ENCODE assay signal across 32 mouse cellular contexts in genomic region chr7:100357856-100358255, GRCm38 (mm10).
"Had no signal": no experiment of that assay in that cellular context is flagged by ENCODE, and none has a peak within 500 bp of the region (broad histone marks: within the 10 kb centered on the region; RNA-seq: fewer than 3 reads in every experiment).

No protein-coding gene starts in this region.

- ATAC-seq: hindbrain, embryonic 16.5 days; hindbrain, postnatal 0 days; inflammation-experienced regulatory T-cells, adult 6 months; intestine, embryonic 15.5 days; intestine, embryonic 16.5 days; intestine, postnatal 0 days had no signal

- H3K4me1 ChIP-seq: hindbrain, embryonic 10.5 days; hindbrain, embryonic 12.5 days; hindbrain, embryonic 13.5 days; hindbrain, embryonic 15.5 days; intestine, embryonic 15.5 days had no signal

- H3K4me3 ChIP-seq: heart, embryonic 13.5 days; heart, embryonic 15.5 days; hindbrain, embryonic 10.5 days; hindbrain, embryonic 12.5 days; hindbrain, embryonic 13.5 days; hindbrain, embryonic 15.5 days; intestine, embryonic 15.5 days; kidney, embryonic 15.5 days; layer of hippocampus, adult 2 months; left cerebral cortex, adult 2 months had no signal

- H3K27ac ChIP-seq: heart, embryonic 13.5 days; heart, embryonic 15.5 days; hindbrain, embryonic 10.5 days; hindbrain, embryonic 12.5 days; hindbrain, embryonic 13.5 days; hindbrain, embryonic 14.5 days; hindbrain, embryonic 15.5 days; hindbrain, postnatal 0 days; intestine, embryonic 15.5 days; kidney, embryonic 15.5 days; kidney, postnatal 0 days; layer of hippocampus, adult 2 months; left cerebral cortex, adult 2 months had no signal

- DNase-seq: heart, postnatal 10 days; heart, postnatal 14 days; heart, postnatal 36 days; heart, postnatal 4 days; kidney, adult 11 months; kidney, adult 18-20 months; kidney, adult 2 months; kidney, adult 8-10 months; kidney, adult 9 months; kidney, postnatal 10 days; kidney, postnatal 14 days; kidney, postnatal 25 days; kidney, postnatal 36 days; kidney, postnatal 4 days; layer of hippocampus, postnatal 36 days had no signal
